Mouse (Mus musculus) embryonic facial prominence, embryonic 10.5 days (tissue): Measurements from ENCODE around the gene Ccser1. TPM values are rescaled to one million over a fixed set of nuclear protein-coding genes. Genes with fewer than 3 reads are reported as not detected.
A peak's percentile ranks its signal among the peaks of the same experiment; 100 is the strongest.

ENCODE experiments used
- DNase-seq: peaks from one replicate; pipeline ENCODE4 v3.0.0-alpha.2; 2017; ENCODE audit warnings: low spot score
- H3K27ac ChIP-seq: fragments of 300-500 bp; sonication (generic); replicated peaks from 2 replicates; pipeline ENCODE4 v1.5.1; 2016; ENCODE audit warnings: mild to moderate bottlenecking
- H3K27me3 ChIP-seq: fragments of 300-500 bp; sonication (generic); replicated peaks from 2 replicates; pipeline ENCODE4 v1.6.1; 2016; ENCODE audit warnings: low read depth, mild to moderate bottlenecking; ENCODE audit not compliant: poor library complexity, severe bottlenecking
- H3K36me3 ChIP-seq: fragments of 300-500 bp; sonication (generic); replicated peaks from 2 replicates; pipeline ENCODE4 v1.6.1; 2016; ENCODE audit warnings: mild to moderate bottlenecking, moderate library complexity
- H3K4me1 ChIP-seq: fragments of 300-500 bp; sonication (generic); 2 replicates; pipeline ENCODE4 v1.6.1; 2016
- H3K4me3 ChIP-seq: fragments of 300-500 bp; sonication (generic); 2 replicates; pipeline ENCODE4 v1.5.1; 2016; ENCODE audit warnings: mild to moderate bottlenecking, moderate library complexity
- H3K9me3 ChIP-seq: fragments of 300-500 bp; sonication (generic); 2 replicates; pipeline ENCODE4 v1.6.1; 2016; ENCODE audit warnings: mild to moderate bottlenecking
- WGBS: fragments of 180-500 bp; shearing (Covaris S2); methylation state at CpG from one replicate; pipeline ENCODE4 v1.1.7; 2016; 5-methylcytosine and 5-hydroxymethylcytosine counted together
- polyA plus RNA-seq: library from polyadenylated mRNA; unstranded; fragments of >200 nt; fragmentation: Nextera tagmentation; extraction: Ambion mirVana; gene quantifications from 2 replicates; pipeline ENCODE4 v1.2.1, GENCODE M21; 2016

Ccser1 gene
- polyA plus RNA-seq, 1 experiment from 2014 or later = 4.3 TPM

GRCm38 (mm10) chr6:62066363-62067023 is 886.4 kb downstream of the Ccser1 start:
- Histone ChIP-seq H3K36me3 (no peaks in the 10 kb centered on the region), H3K27me3 (no peaks in the 10 kb centered on the region), H3K9me3 (no peaks in the 10 kb centered on the region), H3K4me1 (no peaks in the 10 kb centered on the region), H3K27ac (no peak overlapping the region), H3K4me3 (no peak overlapping the region)
- no peak for DNase-seq
- WGBS = 71% methylated on average over 6 of the region's 6 CpGs

DNA sequence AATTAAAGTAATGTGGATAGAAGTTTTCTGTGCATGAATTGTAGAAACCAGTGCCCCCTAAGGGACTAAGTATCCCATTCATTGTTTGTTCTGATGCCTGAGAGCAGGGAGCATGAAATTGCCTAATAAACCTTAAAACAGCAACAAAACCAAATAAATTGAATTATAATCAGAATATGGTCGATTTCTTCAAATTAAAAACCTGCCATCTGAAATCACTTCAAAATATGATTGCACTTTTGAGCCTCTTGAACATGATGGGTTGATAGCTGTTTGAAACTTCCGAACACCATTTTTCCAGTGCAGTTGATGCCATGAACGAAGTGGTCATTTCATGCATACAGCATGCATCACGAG is 886.9 kb downstream of the Ccser1 start:
- DNase-seq = no peak
- no peaks in the 10 kb centered on the region for H3K4me1 ChIP-seq
- no peak overlapping the region for H3K4me3 ChIP-seq
- no peak overlapping the region for H3K27ac ChIP-seq
- 84% methylated on average over 4 of the region's 4 CpGs for WGBS
- no peaks in the 10 kb centered on the region for H3K27me3 ChIP-seq
- no peaks in the 10 kb centered on the region for H3K36me3 ChIP-seq
- H3K9me3 ChIP-seq = no peaks in the 10 kb centered on the region

- Histone ChIP-seq H3K4me1 (no peaks in the 10 kb centered on the region), H3K4me3 (no peak overlapping the region), H3K36me3 (no peaks in the 10 kb centered on the region), H3K9me3 (no peaks in the 10 kb centered on the region), H3K27ac (no peak overlapping the region), H3K27me3 (no peaks in the 10 kb centered on the region)
- no peak for DNase-seq
- WGBS = 78% methylated on average over 2 of the region's 2 CpGs
Measured at GRCm38 (mm10) chr6:62105464-62105863, 925.3 kb downstream of the Ccser1 start.

DNA sequence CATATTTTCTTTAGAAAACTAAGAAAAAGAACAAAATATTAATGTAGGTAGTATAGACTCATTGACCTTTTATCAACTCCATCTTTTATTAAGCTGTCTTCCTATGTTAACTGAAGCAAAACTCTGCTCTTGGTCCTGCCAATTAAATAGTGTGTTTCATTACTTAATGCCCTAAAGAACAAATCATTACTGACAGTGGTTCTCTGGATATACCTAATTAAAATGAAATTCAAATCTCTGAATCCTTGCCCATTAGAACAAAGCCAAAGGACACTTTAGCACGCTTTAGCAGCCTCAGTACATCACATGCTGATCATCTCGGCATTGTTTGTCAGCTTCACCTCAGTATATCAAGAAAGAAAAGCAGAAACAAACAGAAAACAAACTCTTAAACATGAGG is 952.4 kb downstream of the Ccser1 start:
- H3K27ac ChIP-seq = no peak overlapping the region
- no peaks in the 10 kb centered on the region for H3K4me1 ChIP-seq
- DNase-seq = no peak
- no peaks in the 10 kb centered on the region for H3K9me3 ChIP-seq
- 90% methylated on average over 2 of the region's 2 CpGs for WGBS
- H3K36me3 ChIP-seq = no peaks in the 10 kb centered on the region
- H3K27me3 ChIP-seq = no peaks in the 10 kb centered on the region
- no peak overlapping the region for H3K4me3 ChIP-seq

DNA sequence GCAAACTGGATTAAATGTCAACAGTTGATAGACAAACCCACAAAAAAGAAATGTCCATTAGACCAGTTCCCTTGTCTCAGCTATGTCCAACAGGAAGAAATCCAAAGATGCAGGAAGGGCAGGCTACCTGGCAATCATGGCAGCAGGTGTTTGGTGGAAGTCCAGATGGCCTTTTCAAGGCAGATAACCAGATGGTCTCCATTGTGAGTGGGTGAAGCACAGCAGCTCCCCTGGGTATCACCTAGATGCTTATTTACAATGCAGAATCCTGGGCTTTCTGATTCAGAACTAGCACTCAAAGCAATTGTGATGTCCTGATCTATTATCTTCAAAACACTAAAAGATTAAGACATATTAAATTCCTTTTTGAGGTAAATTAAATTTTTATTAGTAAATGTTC is 980.2 kb downstream of the Ccser1 start:
- Histone ChIP-seq H3K9me3 (no peaks in the 10 kb centered on the region), H3K4me1 (0 out of 2 replicates have a peak, but pooled peaks cover 4% of the 10 kb centered on the region), H3K27me3 (no peaks in the 10 kb centered on the region), H3K36me3 (no peaks in the 10 kb centered on the region), H3K27ac (no peak overlapping the region), H3K4me3 (no peak overlapping the region)
- DNase-seq = no peak

DNA sequence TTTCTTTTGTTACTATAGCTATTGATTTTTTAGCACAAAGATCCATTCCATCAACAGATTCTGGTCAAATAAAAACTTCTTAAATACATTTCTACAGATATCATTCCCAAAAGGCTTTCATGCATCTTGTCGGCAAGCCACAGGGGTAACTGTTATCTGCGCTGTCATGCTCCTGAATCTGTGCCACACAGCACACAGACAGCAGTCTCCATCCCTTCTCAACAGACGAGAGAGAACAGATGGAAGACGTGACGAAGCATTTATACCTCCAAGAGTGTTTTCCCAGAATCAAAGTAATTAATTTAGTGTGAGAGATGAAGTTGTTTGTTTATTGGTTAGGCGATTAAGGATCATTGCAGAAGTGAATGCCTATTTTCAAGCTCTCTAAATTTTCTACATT is 982.5 kb downstream of the Ccser1 start:
- H3K4me3 ChIP-seq = no peak overlapping the region
- H3K27me3 ChIP-seq = no peaks in the 10 kb centered on the region

GRCm38 (mm10) chr6:62163826-62164225 is 983.7 kb downstream of the Ccser1 start:
- Histone ChIP-seq H3K36me3 (no peaks in the 10 kb centered on the region), H3K4me3 (no peak overlapping the region), H3K27ac (no peak overlapping the region), H3K4me1 (0 out of 2 replicates have a peak, but pooled peaks cover 4% of the 10 kb centered on the region), H3K27me3 (no peaks in the 10 kb centered on the region), H3K9me3 (no peaks in the 10 kb centered on the region)
- DNase-seq = peak; percentile 25
- 27% methylated on average over 3 of the region's 3 CpGs for WGBS

More for the DNA sequence above, 982.5 kb downstream of the Ccser1 start:
- Histone ChIP-seq H3K9me3 (no peaks in the 10 kb centered on the region), H3K36me3 (no peaks in the 10 kb centered on the region), H3K4me1 (0 out of 2 replicates have a peak, but pooled peaks cover 4% of the 10 kb centered on the region), H3K27ac (no peak overlapping the region)
- DNase-seq = no peak
- 77% methylated on average over 6 of the region's 6 CpGs for WGBS

DNA sequence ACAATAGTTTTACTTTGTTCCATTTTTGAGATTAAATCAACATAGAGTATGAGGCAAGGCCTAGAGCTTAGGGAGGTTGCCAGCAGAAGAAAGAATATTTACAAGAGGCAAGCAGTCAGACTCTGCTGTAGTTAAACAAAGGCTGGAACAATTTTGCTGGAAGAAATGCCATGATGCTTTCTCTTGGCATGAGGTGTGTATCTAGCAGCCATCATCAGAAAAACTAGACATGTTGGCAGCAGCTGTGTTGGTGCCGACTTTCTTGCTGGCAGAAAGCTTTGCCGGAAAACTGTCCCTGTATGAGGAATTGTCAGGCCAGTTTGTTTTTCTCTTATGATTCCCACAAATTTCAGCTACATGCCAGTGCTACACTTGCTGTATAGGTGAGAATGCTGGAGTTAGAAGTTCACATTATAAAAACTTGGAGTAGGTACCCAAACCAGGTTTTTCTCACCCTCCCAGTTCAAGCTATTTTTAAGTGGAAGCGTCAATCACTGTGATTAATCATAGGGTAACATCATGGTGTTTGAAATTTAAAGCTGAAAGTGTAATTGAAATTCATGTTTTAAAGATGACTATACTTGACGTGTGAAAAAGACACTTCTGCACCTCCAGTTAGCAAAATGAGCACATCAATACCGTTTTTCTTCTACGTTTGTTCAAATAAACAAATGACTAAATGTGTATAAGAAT is 1016.5 kb downstream of the Ccser1 start:
- Histone ChIP-seq H3K36me3 (no peaks in the 10 kb centered on the region), H3K27ac (no peak overlapping the region), H3K4me1 (no peaks in the 10 kb centered on the region), H3K27me3 (no peaks in the 10 kb centered on the region), H3K4me3 (no peak overlapping the region), H3K9me3 (no peaks in the 10 kb centered on the region)
- no peak for DNase-seq
- 91% methylated on average over 6 of the region's 6 CpGs for WGBS

GRCm38 (mm10) chr6:62198768-62199167 is 1018.6 kb downstream of the Ccser1 start:
- H3K27ac ChIP-seq = no peak overlapping the region
- H3K4me3 ChIP-seq = no peak overlapping the region
- H3K36me3 ChIP-seq = no peaks in the 10 kb centered on the region
- DNase-seq = no peak
- no peaks in the 10 kb centered on the region for H3K4me1 ChIP-seq
- H3K9me3 ChIP-seq = no peaks in the 10 kb centered on the region
- H3K27me3 ChIP-seq = no peaks in the 10 kb centered on the region
- WGBS = 79% methylated on average over 6 of the region's 6 CpGs

DNA sequence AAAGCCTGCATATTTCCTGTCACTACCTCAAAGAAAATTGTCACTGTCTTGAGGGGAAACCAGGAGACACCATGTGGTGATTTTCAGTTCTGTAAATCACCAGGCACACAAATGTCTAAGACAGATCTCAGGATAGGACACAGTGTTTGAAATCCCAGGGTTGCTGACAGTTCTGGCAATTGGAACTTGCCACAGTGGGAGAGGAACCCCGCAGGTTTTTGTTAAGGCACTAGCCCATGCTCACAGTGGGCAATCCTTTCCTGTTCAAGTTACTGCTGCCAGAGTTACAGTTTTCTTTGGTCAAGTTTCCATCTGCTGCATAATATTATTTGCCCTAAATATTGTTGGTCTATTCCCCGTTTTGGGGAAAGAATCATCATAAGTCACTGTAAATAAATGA is 1024.9 kb downstream of the Ccser1 start:
- no peaks in the 10 kb centered on the region for H3K36me3 ChIP-seq
- no peaks in the 10 kb centered on the region for H3K9me3 ChIP-seq
- no peaks in the 10 kb centered on the region for H3K4me1 ChIP-seq
- no peak overlapping the region for H3K27ac ChIP-seq
- H3K4me3 ChIP-seq = no peak overlapping the region
- WGBS = 49% methylated on average over 2 of the region's 2 CpGs
- H3K27me3 ChIP-seq = no peaks in the 10 kb centered on the region
- no peak for DNase-seq

- no peak for DNase-seq
- WGBS = 51% methylated on average over 1 of the region's 1 CpGs
- H3K36me3 ChIP-seq = no peaks in the 10 kb centered on the region
Measured at GRCm38 (mm10) chr6:62221856-62222255, 1041.7 kb downstream of the Ccser1 start.

DNA sequence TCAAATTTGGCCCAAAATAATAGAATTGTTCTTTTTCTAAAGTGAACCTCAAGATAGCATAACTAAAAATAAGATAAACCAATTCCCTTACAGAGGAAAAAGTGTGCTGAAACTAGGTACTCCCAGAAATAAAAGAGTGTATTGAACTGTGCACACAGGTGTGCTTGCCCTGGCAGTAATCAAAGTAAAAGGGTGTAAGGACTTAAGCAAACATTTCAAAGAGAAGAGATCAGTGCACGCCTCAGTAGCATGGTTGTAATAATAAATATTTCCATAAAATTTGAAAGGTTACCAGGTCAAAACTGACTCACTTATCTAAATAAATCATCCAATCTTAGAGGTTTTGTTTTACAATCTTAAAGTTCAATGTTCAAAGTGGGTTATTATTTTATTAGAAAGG is 1083.8 kb downstream of the Ccser1 start:
- no peaks in the 10 kb centered on the region for H3K9me3 ChIP-seq
- WGBS = 55% methylated on average over 1 of the region's 1 CpGs
- no peaks in the 10 kb centered on the region for H3K27me3 ChIP-seq
- H3K27ac ChIP-seq = no peak overlapping the region
- H3K4me1 ChIP-seq = no peaks in the 10 kb centered on the region
- DNase-seq = no peak
- H3K4me3 ChIP-seq = no peak overlapping the region
- H3K36me3 ChIP-seq = no peaks in the 10 kb centered on the region

More at GRCm38 (mm10) chr6:62221856-62222255, 1041.7 kb downstream of the Ccser1 start:
- Histone ChIP-seq H3K27me3 (no peaks in the 10 kb centered on the region), H3K27ac (no peak overlapping the region), H3K4me1 (no peaks in the 10 kb centered on the region), H3K9me3 (no peaks in the 10 kb centered on the region), H3K4me3 (no peak overlapping the region)

DNA sequence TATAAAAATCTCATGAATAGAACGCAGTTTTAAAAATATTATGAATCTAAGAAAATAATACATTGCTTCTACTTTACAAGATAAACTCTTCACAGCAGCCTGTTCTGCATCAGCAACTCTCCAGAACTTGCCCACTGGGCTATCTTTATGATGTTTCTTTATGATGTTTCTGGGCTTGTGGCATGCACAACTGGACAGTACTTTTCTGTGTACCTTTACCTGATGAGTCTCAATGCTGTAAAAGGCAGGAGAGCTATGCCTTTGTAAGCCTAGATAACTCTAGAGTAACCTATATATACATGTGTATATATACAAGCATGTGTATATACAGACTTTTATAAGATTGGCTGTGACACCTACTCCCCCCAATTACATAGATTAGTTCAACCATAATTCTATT is 1084.4 kb downstream of the Ccser1 start:
- Histone ChIP-seq H3K4me3 (no peak overlapping the region), H3K9me3 (no peaks in the 10 kb centered on the region), H3K27me3 (no peaks in the 10 kb centered on the region), H3K4me1 (no peaks in the 10 kb centered on the region), H3K27ac (no peak overlapping the region), H3K36me3 (no peaks in the 10 kb centered on the region)
- WGBS = 88% methylated on average over 1 of the region's 1 CpGs
- no peak for DNase-seq
